Mouse (Mus musculus): ENCODE measurements at regions not wholly inside any gene's neighbourhood (a gene's known extent, or its start where the extent isn't known, plus 50 kb on each side); places are given as distances from the start of the nearest gene placed in this dataset.

- TF ChIP-seq POLR2A (IDR thresholded peaks at IDR 0.05; ENCODE audit: insufficient read depth, low read depth, low read length) (no peak), CTCF (IDR thresholded peaks at IDR 0.05) (no peak), EP300 (IDR thresholded peaks at IDR 0.05; ENCODE audit: insufficient read depth, low read depth, low read length) (no peak)
Measured at GRCm38 (mm10) chr9:32002924-32003323, 89.7 kb upstream of the Barx2 start.

All from heart, adult 2 months (tissue).